Mouse (Mus musculus) intestine, embryonic 14.5 days (tissue): ENCODE results near the gene Arrdc1. TPM values are rescaled to one million over a fixed set of nuclear protein-coding genes. Genes with fewer than 3 reads are reported as not detected.
A peak's percentile ranks its signal among the peaks of the same experiment; 100 is the strongest.
"Not testable (repeated sequence)": the region's sequence is repeated elsewhere in the genome, so short reads cannot be mapped to it uniquely, and the experiment has no call there.

Experiments
- ATAC-seq: fragments of 200-750 bp; cut with Nextera tagmentation; replicated peaks from 2 replicates; pipeline ENCODE4 v1.8.0; 2017; ENCODE audit warnings: low read depth, moderate number of reproducible peaks, moderate TSS enrichment, moderate library complexity; ENCODE audit not compliant: low FRiP score, low TSS enrichment
- DNase-seq: peaks from one replicate; pipeline ENCODE4 v3.0.0-alpha.2; 2018; ENCODE audit warnings: low spot score
- H3K27ac ChIP-seq: fragments of 300-500 bp; sonication (generic); 2 replicates; pipeline ENCODE4 v1.5.1; 2014; ENCODE audit warnings: low read depth, mild to moderate bottlenecking, control low read depth
- H3K27me3 ChIP-seq: fragments of 300-500 bp; sonication (generic); replicated peaks from 2 replicates; pipeline ENCODE4 v1.6.1; 2014; ENCODE audit warnings: low read length, control low read depth; ENCODE audit not compliant: control insufficient read depth, insufficient read depth
- H3K36me3 ChIP-seq: fragments of 300-500 bp; sonication (generic); 2 replicates; pipeline ENCODE4 v1.6.1; 2014; ENCODE audit warnings: low read length, control low read depth; ENCODE audit not compliant: control insufficient read depth, insufficient read depth
- H3K4me1 ChIP-seq: fragments of 300-500 bp; sonication (generic); replicated peaks from 2 replicates; pipeline ENCODE4 v1.6.1; 2014; ENCODE audit warnings: low read length, control low read depth, mixed read lengths; ENCODE audit not compliant: control insufficient read depth, insufficient read depth
- H3K4me2 ChIP-seq: fragments of 300-500 bp; sonication (generic); 2 replicates; pipeline ENCODE4 v1.6.1; 2014; ENCODE audit warnings: low read length
- H3K4me3 ChIP-seq: fragments of 300-500 bp; sonication (generic); 2 replicates; pipeline ENCODE4 v1.5.1; 2014; ENCODE audit warnings: low read depth, low read length, control low read depth, mixed read lengths
- H3K9ac ChIP-seq: fragments of 300-500 bp; sonication (generic); 2 replicates; pipeline ENCODE4 v1.6.1; 2014; ENCODE audit warnings: mild to moderate bottlenecking, low read length
- H3K9me3 ChIP-seq: fragments of 300-500 bp; sonication (generic); 2 replicates; pipeline ENCODE4 v1.6.1; 2016; ENCODE audit warnings: low read length, control low read depth; ENCODE audit not compliant: control insufficient read depth
- whole genome bisulfite sequencing: fragments of 180-500 bp; shearing (Covaris S2); extraction: QIAGEN DNeasy Blood & Tissue Kit; methylation state at CpG from one replicate; pipeline ENCODE4 v1.1.7; 2014; 5-methylcytosine and 5-hydroxymethylcytosine counted together
- polyA plus RNA-seq: library from polyadenylated mRNA; unstranded; fragments of >200 nt; fragmentation: Nextera tagmentation; extraction: Ambion mirVana; gene quantifications from 2 replicates; pipeline ENCODE4 v1.2.1, GENCODE M21; 2014

Gene Arrdc1
- polyA plus RNA-seq, 1 experiment from 2014 or later: 72.8 TPM

DNA sequence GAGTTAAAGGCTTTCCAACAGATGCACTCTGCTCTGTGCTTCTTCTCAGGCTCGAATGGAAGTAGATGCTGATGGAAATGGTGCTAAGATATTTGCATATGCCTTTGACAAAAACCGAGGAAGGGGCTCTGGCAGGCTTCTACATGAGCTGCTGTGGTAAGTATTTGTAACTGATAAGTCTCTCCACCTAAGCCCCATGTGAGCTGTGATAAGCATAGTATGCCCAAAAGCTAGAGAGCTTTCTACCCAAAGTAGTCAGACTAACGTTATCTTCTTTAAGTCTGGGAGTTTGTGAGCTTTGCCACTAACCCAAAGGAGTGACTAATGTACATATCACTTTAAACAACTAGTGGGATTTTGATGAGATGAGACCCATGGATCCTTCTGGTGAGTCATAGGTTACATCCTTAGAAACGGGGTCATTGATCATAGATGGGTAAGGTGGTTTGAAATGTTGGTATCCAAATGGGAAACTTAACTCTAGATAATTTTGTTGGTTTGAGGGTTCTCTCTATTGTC is 17.5 kb upstream of the Arrdc1 start:
- 84% methylated on average over 4 of the region's 4 CpGs for WGBS
- Histone ChIP-seq H3K27me3 (no peaks in the 10 kb centered on the region), H3K4me1 (peaks cover 11% of the 10 kb centered on the region), H3K9me3 (no peaks in the 10 kb centered on the region), H3K9ac (no peak overlapping the region), H3K4me3 (no peak overlapping the region), H3K27ac (no peak overlapping the region), H3K36me3 (peaks cover 58% of the 10 kb centered on the region), H3K4me2 (no peak overlapping the region)
- DNase-seq (no peak), ATAC-seq (no peak)

DNA sequence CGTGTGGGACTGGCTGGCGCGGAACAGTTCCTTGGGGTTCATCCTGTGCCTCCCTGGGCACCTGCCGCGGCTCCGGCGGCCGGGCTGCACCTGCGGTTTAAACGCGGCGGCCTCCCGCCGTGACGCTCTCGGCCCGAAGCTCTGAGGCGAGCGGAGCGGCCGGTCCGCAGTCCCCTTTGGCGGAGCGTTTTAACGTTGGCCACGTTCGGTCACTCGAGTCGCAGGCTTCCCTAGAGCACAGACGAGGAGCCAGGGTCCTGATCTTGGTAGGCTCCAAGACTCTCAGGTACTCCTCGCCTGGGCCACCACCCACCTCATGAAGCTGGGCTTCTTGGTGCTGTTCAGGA is 15.1 kb upstream of the Arrdc1 start:
- under 1% methylated on average over 31 of the region's 31 CpGs for WGBS
- Histone ChIP-seq H3K9me3 (no peaks in the 10 kb centered on the region), H3K27ac (peak overlapping the region; percentile 62; the same call in 1 of the 2 replicates), H3K4me2 (peak overlapping the region; percentile 91), H3K9ac (peak overlapping the region; percentile 86), H3K27me3 (no peaks in the 10 kb centered on the region), H3K36me3 (peaks cover 35% of the 10 kb centered on the region), H3K4me3 (peak overlapping the region; percentile 93), H3K4me1 (peaks cover 11% of the 10 kb centered on the region)
- ATAC-seq (peak; percentile 37; the same call in 1 of the 2 replicates), DNase-seq (peak; percentile 64)

DNA sequence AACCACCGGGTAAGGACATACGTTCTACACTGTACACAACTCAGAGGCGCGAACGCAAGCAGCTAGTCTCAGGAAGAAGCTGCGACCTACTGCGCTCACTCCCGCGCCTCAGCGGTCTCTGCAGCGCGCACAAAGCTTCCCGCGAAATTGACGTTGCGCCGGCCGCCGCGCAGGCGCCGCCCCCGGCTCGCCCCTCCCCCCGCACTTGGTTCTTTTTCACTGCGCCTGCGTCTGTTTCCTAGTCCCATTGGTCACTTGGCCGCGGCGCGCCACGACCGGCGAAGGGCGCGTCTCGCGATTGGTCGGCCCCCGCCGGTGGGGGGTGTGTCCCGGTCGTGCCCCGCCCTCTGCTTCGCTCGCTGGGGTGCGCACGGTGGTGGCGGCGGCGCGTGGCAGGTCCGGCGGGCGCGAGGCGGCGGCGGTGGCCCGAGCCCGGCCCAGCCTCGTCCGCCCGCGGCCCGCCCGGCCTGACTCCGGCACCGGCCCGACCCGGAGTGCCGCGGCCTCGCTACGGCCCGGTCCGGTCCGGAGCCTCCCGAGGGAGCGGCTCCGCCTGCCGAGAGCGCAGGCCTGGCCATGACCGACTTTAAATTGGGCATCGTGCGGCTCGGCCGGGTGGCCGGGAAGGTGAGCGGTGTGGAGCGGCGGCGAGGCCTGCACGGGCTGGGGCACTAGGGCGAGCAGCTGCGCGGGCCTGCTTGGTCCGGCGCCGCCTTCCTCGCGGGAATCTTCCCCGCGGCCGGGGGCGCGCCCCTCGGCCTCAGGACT is 14.6 kb upstream of the Arrdc1 start, which contains the start of gene Zmynd19:
Gene Zmynd19, plus strand, starts transcription at position 372 of the 768 bp plus-strand sequence.
- Histone ChIP-seq H3K9ac (peak within 1 kb of the TSS; percentile 86), H3K4me3 (peak within 1 kb of the TSS; percentile 93), H3K4me1 (peaks cover 11% of the 10 kb centered on the region), H3K27ac (peak within 1 kb of the TSS; percentile 62; the same call in 1 of the 2 replicates), H3K27me3 (no peaks in the 10 kb centered on the region), H3K9me3 (no peaks in the 10 kb centered on the region), H3K4me2 (peak within 1 kb of the TSS; percentile 91), H3K36me3 (peaks cover 30% of the 10 kb centered on the region)
- WGBS: under 1% methylated on average over 96 of the region's 108 CpGs
- DNase-seq (peak; percentile 96), ATAC-seq (peak; percentile 96)

DNA sequence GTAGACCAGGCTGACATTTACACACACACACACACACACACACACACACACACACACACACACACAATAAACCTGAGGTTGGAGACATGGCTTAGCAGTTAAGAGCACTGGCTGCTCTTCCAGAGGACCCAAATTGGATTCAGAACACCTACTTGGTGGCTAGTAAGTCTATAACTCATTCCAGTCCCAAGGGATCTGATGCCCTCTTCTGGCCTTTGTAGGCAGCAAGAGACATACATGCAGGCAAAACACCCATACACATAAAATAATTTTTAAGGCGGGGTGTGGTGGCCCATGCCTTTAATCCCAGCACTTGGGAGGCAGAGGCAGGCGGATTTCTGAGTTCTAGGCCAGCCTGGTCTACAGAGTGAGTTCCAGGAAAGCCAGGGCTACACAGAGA is 9.3 kb upstream of the Arrdc1 start:
- 41% methylated on average over 2 of the region's 2 CpGs for WGBS
- H3K4me1 ChIP-seq, DNase-seq: not testable (repeated sequence)

DNA sequence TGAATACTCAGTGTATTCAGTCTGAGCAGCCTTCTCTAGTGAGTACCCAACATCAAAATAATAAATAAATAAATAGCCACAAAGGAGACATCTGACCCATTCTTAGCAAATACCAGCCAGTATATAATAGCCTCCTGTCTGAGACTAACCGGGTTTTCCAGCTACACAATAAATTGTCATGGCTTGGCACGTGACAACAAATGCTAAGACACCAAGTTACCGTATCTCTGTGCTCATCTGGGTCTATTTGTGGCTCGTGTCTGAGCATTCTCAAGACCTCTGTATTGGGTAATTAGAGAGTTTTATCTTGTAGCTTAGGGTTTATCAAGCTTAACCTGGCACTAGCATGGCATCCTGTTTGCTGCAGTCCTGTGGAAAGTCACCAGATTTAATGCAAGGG is 7.0 kb upstream of the Arrdc1 start:
- ATAC-seq (no peak), DNase-seq (no peak)
- no peak overlapping the region for H3K27ac ChIP-seq
- H3K36me3 ChIP-seq: no peaks in the 10 kb centered on the region
- H3K9ac ChIP-seq: no peak overlapping the region
- no peaks in the 10 kb centered on the region for H3K27me3 ChIP-seq
- no peak overlapping the region for H3K4me3 ChIP-seq
- H3K4me1 ChIP-seq: no peaks in the 10 kb centered on the region
- H3K4me2 ChIP-seq: no peak overlapping the region
- 76% methylated on average over 4 of the region's 4 CpGs for WGBS
- H3K9me3 ChIP-seq: no peaks in the 10 kb centered on the region

More for the DNA sequence above, 9.3 kb upstream of the Arrdc1 start:
- H3K9ac ChIP-seq, H3K4me2 ChIP-seq, ATAC-seq, H3K27ac ChIP-seq, H3K36me3 ChIP-seq, H3K9me3 ChIP-seq, H3K27me3 ChIP-seq, H3K4me3 ChIP-seq: not testable (repeated sequence)

DNA sequence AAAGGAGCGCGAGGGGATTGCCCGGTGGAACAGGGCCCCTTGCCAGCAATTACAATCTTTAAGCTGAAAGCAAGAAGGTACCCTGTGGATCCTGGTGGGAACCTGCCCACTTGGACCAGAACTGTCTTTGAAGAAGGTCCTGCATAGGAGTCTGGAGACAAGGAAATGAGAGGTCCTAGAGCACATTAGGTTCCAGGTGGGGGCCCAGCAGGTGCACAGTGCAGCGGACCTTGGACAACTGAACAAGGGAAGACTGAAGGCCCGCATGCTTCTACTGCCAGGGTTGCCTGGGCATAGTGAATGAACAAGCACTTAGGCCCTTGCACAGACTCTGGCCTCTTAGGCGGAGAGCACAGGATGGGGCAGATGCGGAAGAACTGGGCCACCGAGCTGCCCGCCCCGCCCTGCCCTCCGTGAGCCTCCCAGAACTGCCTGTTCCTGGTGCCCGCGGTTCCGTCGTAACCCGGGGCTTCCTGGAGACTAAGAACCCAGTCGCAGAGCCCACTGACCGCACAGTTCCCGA is 550 bp downstream of the Arrdc1 start:
- Histone ChIP-seq H3K4me1 (no peaks in the 10 kb centered on the region; the same call in 1 of the 2 replicates), H3K9ac (peak overlapping the region; percentile 58), H3K4me2 (peak overlapping the region; percentile 94), H3K9me3 (no peaks in the 10 kb centered on the region), H3K27me3 (no peaks in the 10 kb centered on the region), H3K36me3 (no peaks in the 10 kb centered on the region), H3K4me3 (peak overlapping the region; percentile 52), H3K27ac (peak overlapping the region; percentile 62)
- 5% methylated on average over 18 of the region's 19 CpGs for WGBS
- ATAC-seq: peak; percentile 52
- DNase-seq: peak; percentile 73

DNA sequence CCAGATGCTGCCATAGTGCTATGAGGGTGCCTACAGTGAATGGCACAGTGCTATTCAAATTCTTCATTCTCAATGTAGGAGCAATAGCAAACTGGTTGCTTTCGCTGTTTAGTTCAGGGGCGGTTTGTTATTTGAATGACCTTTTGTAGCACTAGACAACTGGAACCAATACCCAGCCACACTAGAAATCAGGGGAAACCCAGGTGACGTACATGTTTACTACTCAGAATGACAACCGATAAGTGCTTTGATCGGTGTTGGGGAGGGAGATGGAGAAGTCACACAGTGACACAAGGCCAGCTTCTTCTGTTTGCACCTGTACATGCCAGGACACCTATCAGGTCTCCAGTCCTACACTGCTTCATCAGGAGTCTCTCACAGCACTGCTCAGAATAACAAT is 5.5 kb downstream of the Arrdc1 start:
- no peaks in the 10 kb centered on the region for H3K9me3 ChIP-seq
- no peaks in the 10 kb centered on the region for H3K27me3 ChIP-seq
- no peaks in the 10 kb centered on the region for H3K36me3 ChIP-seq
- no peak overlapping the region for H3K4me3 ChIP-seq
- DNase-seq (no peak), ATAC-seq (no peak)
- 92% methylated on average over 5 of the region's 5 CpGs for WGBS
- H3K9ac ChIP-seq: no peak overlapping the region
- H3K4me1 ChIP-seq: no peaks in the 10 kb centered on the region; the same call in 1 of the 2 replicates
- H3K27ac ChIP-seq: no peak overlapping the region
- H3K4me2 ChIP-seq: no peak overlapping the region

DNA sequence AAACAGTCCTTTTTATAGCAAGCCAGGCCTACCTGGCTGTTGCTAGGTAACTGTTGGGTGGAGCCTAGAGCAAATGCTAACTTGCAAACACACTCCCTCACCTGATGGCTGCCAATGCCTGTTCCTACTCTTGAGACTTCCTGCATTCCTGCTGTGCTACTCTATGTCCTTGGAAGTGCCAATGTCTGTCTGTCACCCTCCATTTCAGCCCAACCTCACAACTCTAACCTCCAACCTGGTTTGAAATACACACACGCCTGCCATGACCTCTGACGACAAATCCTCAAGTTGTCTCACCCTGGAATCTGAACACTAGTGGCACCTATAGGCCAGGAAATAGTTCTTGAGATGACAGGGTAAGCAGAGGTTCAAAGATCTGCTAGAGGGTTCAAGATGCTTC is 5.9 kb downstream of the Arrdc1 start:
- Histone ChIP-seq H3K4me3 (no peak overlapping the region), H3K4me2 (no peak overlapping the region), H3K27me3 (no peaks in the 10 kb centered on the region), H3K9me3 (no peaks in the 10 kb centered on the region), H3K27ac (no peak overlapping the region), H3K4me1 (no peaks in the 10 kb centered on the region; the same call in 1 of the 2 replicates), H3K36me3 (no peaks in the 10 kb centered on the region), H3K9ac (no peak overlapping the region)
- WGBS: 40% methylated on average over 2 of the region's 2 CpGs
- DNase-seq (no peak), ATAC-seq (0 out of 2 replicates have a peak, but pooled peaks have one; percentile 33)
